Mouse (Mus musculus) megakaryocyte-erythroid progenitor cell, adult 5 weeks (primary cell): ENCODE data around the gene Olfr320. TPM values are rescaled to one million over a fixed set of nuclear protein-coding genes. Genes with fewer than 3 reads are reported as not detected.

Experiments used
- polyA plus RNA-seq: library from polyadenylated mRNA; stranded (reverse); fragments of >175 nt; gene quantifications from 2 replicates; pipeline ENCODE4 v1.2.3, GENCODE M21; 2012

Olfr320 gene
- not detected in 2 replicates for polyA plus RNA-seq

DNA sequence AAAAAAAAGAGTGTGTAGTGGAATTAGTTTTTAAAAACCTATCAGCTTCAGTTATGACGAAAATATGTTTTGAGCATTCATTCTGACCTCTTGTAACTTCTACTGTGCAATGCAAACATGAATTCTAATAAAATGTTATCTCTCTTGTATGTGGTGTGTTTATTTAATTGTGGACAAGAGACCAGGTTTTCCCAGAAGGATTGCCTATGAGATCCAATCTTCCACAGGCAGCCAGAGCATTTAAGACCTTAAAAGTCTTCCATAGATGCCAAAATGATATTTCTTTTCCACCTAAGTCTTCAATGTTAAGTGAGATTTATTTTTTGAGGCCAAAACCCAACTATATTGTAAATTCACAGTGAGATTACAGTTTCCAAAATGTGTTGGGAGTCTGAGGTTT is at the start of gene Olfr320:
Gene Olfr320, plus strand, starts transcription at position 301 of the 400 bp plus-strand sequence.

DNA sequence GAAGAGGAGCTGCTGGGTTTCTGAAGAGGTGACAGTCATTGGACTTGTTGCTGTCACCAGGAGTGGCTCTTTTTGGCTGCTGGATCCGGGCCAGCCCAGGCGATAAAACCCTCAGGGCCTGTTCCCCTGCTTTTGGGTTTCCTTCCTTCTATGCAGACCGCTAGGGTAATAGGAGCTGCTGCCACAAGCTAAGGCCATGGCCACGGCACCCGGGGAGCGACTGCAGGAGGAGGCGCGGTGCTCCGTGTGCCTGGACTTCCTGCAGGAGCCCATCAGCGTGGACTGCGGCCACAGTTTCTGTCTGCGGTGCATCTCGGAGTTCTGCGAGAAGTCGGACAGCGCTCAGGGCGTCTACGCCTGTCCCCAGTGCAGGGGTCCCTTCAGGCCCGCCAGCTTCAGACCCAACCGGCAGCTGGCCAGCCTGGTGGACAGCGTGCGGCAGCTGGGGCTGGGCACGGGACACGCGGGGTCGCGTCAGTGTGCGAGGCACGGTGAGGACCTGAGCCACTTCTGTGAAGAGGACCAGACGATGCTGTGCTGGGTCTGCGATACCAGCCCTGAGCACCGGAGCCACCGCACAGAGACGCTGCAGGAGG is 40.5 kb upstream of the Olfr320 start, which contains the start of gene Trim58:
Gene Trim58, plus strand, starts transcription at position 194 of the 596 bp plus-strand sequence.

DNA sequence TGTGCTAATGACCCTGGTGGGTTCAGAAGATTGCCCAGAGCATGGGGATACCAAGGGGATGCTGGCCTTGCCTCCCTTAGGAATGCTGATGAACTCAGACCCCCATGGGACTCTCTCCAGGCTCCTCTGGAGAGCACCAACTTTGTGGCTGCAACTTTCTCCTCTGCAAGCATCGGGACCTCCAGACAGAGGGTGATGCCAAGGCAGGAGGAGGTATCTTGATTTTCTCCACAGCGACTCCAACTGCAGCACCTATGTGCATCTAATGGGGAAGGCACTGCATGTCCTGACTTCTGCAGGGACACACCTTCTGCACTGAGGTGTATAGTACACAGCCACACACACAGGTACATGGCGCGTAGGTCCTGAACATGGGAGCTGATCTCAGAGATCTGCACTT is 22.3 kb upstream of the Olfr320 start, which contains the start of gene Olfr322:
Gene Olfr322, plus strand, starts transcription at position 187 of the 400 bp plus-strand sequence.

GRCm38 (mm10) chr11:58698862-58699261 is 18.0 kb downstream of the Olfr320 start, which contains the start of gene Olfr319:
Gene Olfr319 (plus strand): TSS chr11:58699162.

GRCm38 (mm10) chr11:58723914-58724313 is 43.0 kb downstream of the Olfr320 start, which contains the start of gene Olfr318:
Gene Olfr318 (minus strand): TSS chr11:58724014.

Other genes with a start within 250 kb of the Olfr320 start
- not detected in 2 replicates for gene Gm12253, start 248.5 kb upstream of the Olfr320 start, polyA plus RNA-seq
- not detected in 2 replicates for gene Lypd9, start 228.2 kb upstream of the Olfr320 start, polyA plus RNA-seq
- not detected in 2 replicates for gene Olfr30, start 218.8 kb upstream of the Olfr320 start, polyA plus RNA-seq
- not detected in 2 replicates for gene Olfr332, start 188.5 kb upstream of the Olfr320 start, polyA plus RNA-seq
- not detected in 2 replicates for gene Olfr331, start 178.5 kb upstream of the Olfr320 start, polyA plus RNA-seq
- gene Olfr330, start 146.3 kb upstream of the Olfr320 start, polyA plus RNA-seq, result not detected in 2 replicates
- not detected in 2 replicates for gene Olfr329-ps, start 134.7 kb upstream of the Olfr320 start, polyA plus RNA-seq
- gene Olfr328, start 125.5 kb upstream of the Olfr320 start, polyA plus RNA-seq, result not detected in 2 replicates
- gene Olfr224, start 110.5 kb upstream of the Olfr320 start, polyA plus RNA-seq, result not detected in 2 replicates
- gene Olfr325, start 103.4 kb upstream of the Olfr320 start, polyA plus RNA-seq, result not detected in 2 replicates
- not detected in 2 replicates for gene Olfr324, start 86.0 kb upstream of the Olfr320 start, polyA plus RNA-seq
- not detected in 2 replicates for gene 2210407C18Rik, start 65.0 kb upstream of the Olfr320 start, polyA plus RNA-seq
- gene Olfr323, start 50.6 kb upstream of the Olfr320 start, polyA plus RNA-seq, result not detected in 2 replicates
- 5.2 and 7.9 TPM in 2 replicates for gene Trim58, start 40.6 kb upstream of the Olfr320 start, polyA plus RNA-seq
- gene Olfr322, start 22.3 kb upstream of the Olfr320 start, polyA plus RNA-seq, result 0.14 TPM in 1 of 2 replicates, not detected in the other
- not detected in 2 replicates for gene Olfr319, start 18.1 kb downstream of the Olfr320 start, polyA plus RNA-seq
- gene Olfr318, start 42.9 kb downstream of the Olfr320 start, polyA plus RNA-seq, result 0.05 and 0.06 TPM in 2 replicates
- not detected in 2 replicates for gene Olfr317, start 58.1 kb downstream of the Olfr320 start, polyA plus RNA-seq
- not detected in 2 replicates for gene Olfr316, start 71.6 kb downstream of the Olfr320 start, polyA plus RNA-seq
- not detected in 2 replicates for gene Olfr315, start 92.1 kb downstream of the Olfr320 start, polyA plus RNA-seq
- not detected in 2 replicates for gene Olfr314, start 101.9 kb downstream of the Olfr320 start, polyA plus RNA-seq
- gene Fam183b, start 120.9 kb downstream of the Olfr320 start, polyA plus RNA-seq, result not detected in 2 replicates
- gene Olfr313, start 133.9 kb downstream of the Olfr320 start, polyA plus RNA-seq, result not detected in 2 replicates
- gene Olfr312, start 148.1 kb downstream of the Olfr320 start, polyA plus RNA-seq, result 0.12 TPM in 1 of 2 replicates, not detected in the other
- not detected in 2 replicates for gene Olfr311, start 158.2 kb downstream of the Olfr320 start, polyA plus RNA-seq
- 0.03 TPM in 1 of 2 replicates, not detected in the other for gene Gm12258, start 166.1 kb downstream of the Olfr320 start, polyA plus RNA-seq
- gene 2810021J22Rik, start 186.1 kb downstream of the Olfr320 start, polyA plus RNA-seq, result 0.07 and 0.31 TPM in 2 replicates
- gene Zfp39, start 223.1 kb downstream of the Olfr320 start, polyA plus RNA-seq, result 1.3 and 1.4 TPM in 2 replicates
- 3.1 and 3.4 TPM in 2 replicates for gene Btnl10, start 236.8 kb downstream of the Olfr320 start, polyA plus RNA-seq